Mouse (Mus musculus): ENCODE results near the gene Scn3b.

Gene Scn3b

DNA sequence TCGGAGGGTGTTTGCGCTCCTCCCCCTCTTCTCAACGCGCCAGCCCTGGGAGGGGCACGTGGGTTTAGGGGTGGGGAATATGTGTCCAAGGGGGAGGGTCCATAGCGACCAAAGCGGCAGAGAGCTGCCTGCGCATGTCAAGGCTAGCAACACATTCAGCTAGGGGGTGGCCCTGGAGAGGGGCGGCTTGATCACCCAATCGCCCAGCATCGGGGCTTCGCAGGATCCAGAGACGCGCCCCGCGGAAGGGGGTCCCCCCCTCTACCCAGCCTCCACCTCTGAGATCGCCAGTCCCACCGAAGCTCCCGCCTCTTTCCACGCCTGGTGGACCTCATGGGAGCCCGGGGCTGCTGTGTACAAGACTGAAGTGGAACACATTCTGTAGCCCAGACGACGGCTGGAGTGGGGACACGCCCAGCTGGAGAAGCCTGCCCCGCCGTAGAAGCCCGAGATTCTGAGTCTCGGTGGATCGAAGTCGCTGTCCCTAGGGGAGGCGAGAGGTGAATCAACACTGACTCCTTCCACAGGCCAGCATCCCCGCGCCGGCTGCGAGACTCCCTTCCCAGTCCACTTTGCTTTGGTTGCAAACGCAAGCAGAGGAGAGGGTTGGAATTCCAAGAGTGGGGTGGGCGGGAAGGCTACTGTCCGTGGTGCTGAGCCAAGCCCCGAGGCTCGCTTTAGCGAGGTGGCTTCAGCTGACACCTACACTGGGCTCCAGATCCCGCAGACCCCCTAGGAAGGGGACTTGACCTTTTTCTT is at the start of gene Scn3b:
TSS of gene Scn3b (plus strand) at position 115 of the 759 bp plus-strand sequence.
- DNase-seq (ENCODE audit: low read depth, low spot score): peak; percentile 83

DNA sequence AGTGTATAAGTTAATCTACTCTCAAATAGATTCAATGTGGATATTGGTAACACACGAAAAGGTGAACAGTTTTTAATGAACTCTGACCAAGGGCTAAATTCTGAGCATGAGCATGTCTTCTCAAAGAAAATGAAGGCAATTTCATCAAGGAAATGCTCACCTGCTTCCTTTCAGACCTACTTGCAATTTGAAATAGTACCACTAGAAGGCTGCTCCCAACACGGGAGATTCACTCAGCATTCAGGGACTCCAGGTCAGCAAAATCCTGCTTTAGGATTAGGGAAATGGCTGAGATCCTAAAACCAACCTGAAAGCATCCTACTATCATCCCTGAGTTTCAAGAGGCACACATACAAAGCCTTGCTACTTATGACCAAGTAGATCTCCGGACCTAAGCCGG is 44.7 kb upstream of the Scn3b start:
- DNase-seq (ENCODE audit: low read depth, low spot score): peak; percentile 53

GRCm38 (mm10) chr9:40227874-40228789 is 40.9 kb upstream of the Scn3b start:
- DNase-seq (ENCODE audit: low read depth, low spot score): peak; percentile 73

- no peak for DNase-seq (ENCODE audit: low read depth, low spot score)
Measured at GRCm38 (mm10) chr9:40228804-40229331, 40.1 kb upstream of the Scn3b start.

GRCm38 (mm10) chr9:40229479-40229878 is 39.5 kb upstream of the Scn3b start:
- no peak for DNase-seq (ENCODE audit: low read depth, low spot score)

- DNase-seq (ENCODE audit: low read depth, low spot score): no peak
Measured at GRCm38 (mm10) chr9:40231019-40231418, 38.0 kb upstream of the Scn3b start.

GRCm38 (mm10) chr9:40234233-40235072 is 34.6 kb upstream of the Scn3b start:
- DNase-seq (ENCODE audit: low read depth, low spot score): no peak

DNA sequence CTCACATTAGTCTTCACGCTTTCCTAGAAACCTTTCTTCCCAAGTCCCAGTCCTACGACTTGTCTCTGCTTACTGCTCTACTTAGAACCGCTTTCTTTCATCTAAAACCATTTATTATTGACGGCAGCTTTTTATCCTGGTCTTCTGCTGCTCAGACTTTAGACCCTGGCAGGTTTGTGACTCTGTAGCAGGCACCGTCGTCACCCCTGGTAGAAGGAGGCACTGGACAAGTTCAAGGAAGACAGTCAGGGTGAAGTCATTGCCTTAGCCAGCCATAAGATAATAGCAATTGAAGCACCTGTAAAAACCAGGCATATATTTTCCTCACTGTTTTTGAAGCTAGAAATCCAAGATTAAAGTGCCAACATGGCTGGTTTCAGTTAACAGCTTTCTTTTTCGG is 33.8 kb upstream of the Scn3b start:
- DNase-seq (ENCODE audit: low read depth, low spot score): no peak

DNA sequence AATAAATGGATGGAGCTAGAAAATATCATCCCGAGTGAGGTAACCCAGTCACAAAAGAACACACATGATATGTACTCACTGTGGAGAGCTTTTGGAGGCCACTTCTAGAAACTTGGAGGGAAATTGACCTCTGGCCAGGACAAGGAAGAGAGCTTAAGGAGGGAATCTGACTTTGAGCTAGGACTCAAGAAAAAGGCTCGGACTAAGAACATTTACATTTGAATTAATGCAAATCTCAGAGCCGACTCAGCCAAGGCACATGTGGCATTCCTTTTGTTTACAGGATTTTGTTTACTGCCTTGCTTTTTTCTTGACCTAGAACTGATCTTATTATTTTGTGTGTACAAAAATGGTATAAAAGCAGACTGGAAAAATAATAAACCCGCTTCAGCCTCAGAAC is 29.3 kb upstream of the Scn3b start:
- peak; percentile 94 for DNase-seq (ENCODE audit: low read depth, low spot score)

DNA sequence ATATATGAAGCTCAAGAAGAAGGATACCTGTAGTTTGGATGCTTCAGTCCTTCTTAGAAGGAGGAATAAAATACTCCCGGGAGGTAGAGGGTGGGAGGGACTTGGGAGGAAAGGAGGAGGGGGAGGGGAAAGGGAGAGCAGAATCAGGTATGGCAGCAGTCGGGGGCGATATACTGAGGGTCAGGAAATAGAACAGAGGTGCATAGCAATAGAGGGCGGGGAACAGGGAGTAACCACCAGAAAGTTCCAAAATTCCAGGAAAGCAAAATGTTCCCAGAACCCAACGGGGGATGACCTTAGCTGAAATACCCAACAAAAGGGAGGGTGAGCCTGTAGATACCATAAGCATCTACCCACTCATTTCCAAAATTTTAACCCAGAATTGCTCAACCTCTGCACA is 28.7 kb upstream of the Scn3b start:
- peak; percentile 95 for DNase-seq (ENCODE audit: low read depth, low spot score)

GRCm38 (mm10) chr9:40241223-40241801 is 27.7 kb upstream of the Scn3b start:
- peak; percentile 93 for DNase-seq (ENCODE audit: low read depth, low spot score)

GRCm38 (mm10) chr9:40241951-40242888 is 26.8 kb upstream of the Scn3b start:
- DNase-seq (ENCODE audit: low read depth, low spot score): peak; percentile 58

GRCm38 (mm10) chr9:40245466-40245865 is 23.6 kb upstream of the Scn3b start:
- no peak for DNase-seq (ENCODE audit: low read depth, low spot score)

DNA sequence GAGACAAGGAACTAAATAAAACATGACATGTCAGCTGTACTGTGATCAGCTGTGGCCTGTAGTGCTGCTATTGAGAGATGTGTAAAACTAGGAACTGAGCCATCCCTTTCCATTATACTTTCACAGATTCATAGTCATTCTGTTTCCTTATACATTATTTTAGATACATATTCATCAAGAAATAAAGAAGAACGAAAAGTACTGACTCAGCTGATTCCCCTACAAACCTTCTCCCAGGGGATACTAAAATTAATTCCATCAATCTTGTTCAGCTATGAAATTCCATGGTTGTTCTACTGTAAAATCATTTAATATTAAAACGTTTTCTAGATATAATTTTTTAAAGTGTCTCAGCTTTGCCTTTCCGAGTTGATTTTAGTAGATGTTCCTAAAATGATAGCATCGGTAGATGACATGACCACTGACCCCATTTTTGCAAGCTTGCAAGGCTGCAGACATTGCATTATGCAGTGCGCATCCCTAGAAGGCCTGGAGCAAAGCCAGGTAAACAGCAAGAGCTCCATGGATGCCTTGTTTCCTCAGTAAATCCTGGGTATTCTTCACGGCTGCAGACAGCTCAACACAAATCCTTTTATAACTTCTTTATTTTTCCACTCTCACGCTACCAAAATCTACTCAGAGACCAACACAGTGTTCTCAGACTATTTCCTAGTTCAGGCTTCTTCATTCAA is 22.9 kb upstream of the Scn3b start:
- no peak for DNase-seq (ENCODE audit: low read depth, low spot score)

GRCm38 (mm10) chr9:40246702-40247101 is 22.3 kb upstream of the Scn3b start:
- DNase-seq (ENCODE audit: low read depth, low spot score): no peak

- no peak for DNase-seq (ENCODE audit: low read depth, low spot score)
Measured at GRCm38 (mm10) chr9:40249106-40249505, 19.9 kb upstream of the Scn3b start.

DNA sequence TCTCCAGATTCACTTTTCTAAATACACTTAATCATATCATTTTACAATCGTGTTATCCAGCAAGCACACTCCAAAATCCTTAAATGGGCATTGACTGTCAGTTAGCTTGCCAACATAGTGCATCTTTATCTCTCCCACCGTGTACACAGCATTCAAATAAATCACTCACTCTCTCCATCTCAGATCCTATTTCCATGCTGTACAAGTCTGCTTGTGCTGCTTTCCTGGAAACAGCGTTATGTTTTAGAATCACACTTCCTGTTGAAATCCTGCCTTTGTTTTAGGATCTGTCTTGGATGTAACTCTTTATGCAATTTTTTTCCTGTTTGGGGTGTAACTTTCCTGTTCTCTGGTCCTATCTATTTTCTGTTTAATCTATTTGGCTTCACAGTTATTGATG is 16.6 kb upstream of the Scn3b start:
- no peak for DNase-seq (ENCODE audit: low read depth, low spot score)

DNA sequence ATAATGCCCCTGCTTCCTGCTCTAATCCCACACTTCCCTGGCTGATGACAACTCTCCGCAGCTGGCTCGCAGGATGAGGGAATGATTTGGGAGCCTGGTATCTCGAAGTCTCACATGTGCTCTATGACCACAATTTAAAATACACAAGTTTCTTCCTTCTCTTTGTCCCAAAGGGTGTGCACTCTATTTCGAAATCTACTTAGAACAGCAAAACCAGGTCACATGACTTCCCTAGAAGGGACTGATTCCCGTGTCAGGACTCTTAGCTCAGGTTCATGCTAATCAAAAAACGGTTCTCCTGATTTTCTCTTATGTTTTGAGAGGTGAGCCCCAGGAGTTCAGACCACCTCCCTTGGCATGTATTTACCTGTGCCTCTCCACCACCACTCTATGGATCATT is 5.1 kb upstream of the Scn3b start:
- DNase-seq (ENCODE audit: low read depth, low spot score): no peak

DNA sequence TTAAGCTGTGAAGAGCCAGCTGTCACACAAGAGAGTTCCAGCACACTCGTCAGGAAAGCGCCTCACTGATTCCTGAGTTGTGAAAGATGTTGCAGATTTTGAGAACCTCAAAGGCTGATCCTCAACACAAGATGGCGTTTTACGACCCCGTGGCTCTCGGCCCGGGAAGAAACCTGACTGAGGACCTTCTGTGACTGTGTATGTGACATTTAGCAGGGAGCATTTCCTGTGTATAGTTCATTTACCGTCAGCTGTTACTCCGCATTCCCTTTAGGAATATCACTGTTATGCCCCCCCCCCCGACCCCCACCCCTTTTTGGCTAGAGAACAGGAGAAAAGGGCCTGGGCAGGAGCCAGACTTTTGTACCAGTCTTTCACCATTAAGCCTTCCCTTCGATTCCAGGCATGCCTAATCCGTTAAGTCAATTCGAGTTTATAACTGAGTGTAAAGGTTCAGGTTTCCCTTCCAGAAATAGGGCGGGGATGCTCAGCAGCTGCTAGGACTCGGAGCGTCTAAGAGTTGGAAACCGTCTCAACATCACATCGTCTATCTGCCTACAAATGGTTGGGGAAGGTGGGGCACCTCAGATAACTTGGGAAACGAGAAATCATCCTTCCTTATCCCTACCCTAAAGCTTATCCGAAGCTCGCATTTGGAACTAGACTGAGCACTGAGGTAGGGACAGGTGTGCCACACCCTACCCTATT is 823 bp upstream of the Scn3b start:
- DNase-seq (ENCODE audit: low read depth, low spot score): peak; percentile 23
